Mouse (Mus musculus): ENCODE measurements around the gene Naglu.

- TF ChIP-seq GATA1 (IDR thresholded peaks at IDR 0.05; ENCODE audit: borderline replicate concordance, low read length): no peak
- no peak for TF ChIP-seq FLI1 (IDR thresholded peaks at IDR 0.05; ENCODE audit: low read length)
Observed at GRCm38 (mm10) chr11:101052751-101053473, 16.9 kb upstream of the Naglu start.
